Mouse (Mus musculus) C2C12 (cell line): ENCODE results near the gene Zfp329.

ENCODE experiments used
- CEBPB ChIP-seq: IDR thresholded peaks from one replicate; pipeline ENCODE4 v1.6.1; 2011; ENCODE audit warnings: low read depth, mild to moderate bottlenecking, control low read depth, moderate library complexity
- CTCF ChIP-seq: IDR thresholded peaks from one replicate; pipeline ENCODE4 v1.5.1; 2011; ENCODE audit not compliant: control insufficient read depth, insufficient read depth, insufficient read length
- MAX ChIP-seq: IDR thresholded peaks from one replicate; pipeline ENCODE4 v1.6.1; 2011; ENCODE audit warnings: mild to moderate bottlenecking, control low read depth
- MYOD1 ChIP-seq: IDR thresholded peaks from one replicate; pipeline ENCODE4 v1.6.1; 2011; ENCODE audit warnings: low read depth; ENCODE audit not compliant: control insufficient read depth, insufficient read length
- USF1 ChIP-seq: IDR thresholded peaks from one replicate; pipeline ENCODE4 v1.6.1; 2011; ENCODE audit warnings: low read depth, mild to moderate bottlenecking, control low read depth, moderate library complexity

- TF ChIP-seq CTCF, result no peak
- no peak for TF ChIP-seq USF1
- TF ChIP-seq MAX, result no peak
- no peak for TF ChIP-seq MYOD1
- no peak for TF ChIP-seq CEBPB
Observed at GRCm38 (mm10) chr7:12774606-12775005, 44.1 kb downstream of the Zfp329 start.
